Mouse (Mus musculus): Measurements from ENCODE around the gene Cmc4. TPM values are rescaled to one million over a fixed set of nuclear protein-coding genes. Genes with fewer than 3 reads are reported as not detected.

The Cmc4 gene
- total RNA-seq (2021), result 10 to 100 TPM; 11.9 to 13.1 TPM
- long read RNA-seq, experiment 1, transcript Cmc4-201 (3 exons, 992 nt), result major isoform, 5 of 11 reads
- long read RNA-seq, experiment 1, partial matches to known transcripts, result 2 of 11 reads
- long read RNA-seq, experiment 1, other reads (novel, unspliced or antisense), result 2 of 11 reads
- long read RNA-seq, experiment 2, partial matches to known transcripts, result 1 of 8 reads
- long read RNA-seq, experiment 2, other reads (novel, unspliced or antisense), result 1 of 8 reads

DNA sequence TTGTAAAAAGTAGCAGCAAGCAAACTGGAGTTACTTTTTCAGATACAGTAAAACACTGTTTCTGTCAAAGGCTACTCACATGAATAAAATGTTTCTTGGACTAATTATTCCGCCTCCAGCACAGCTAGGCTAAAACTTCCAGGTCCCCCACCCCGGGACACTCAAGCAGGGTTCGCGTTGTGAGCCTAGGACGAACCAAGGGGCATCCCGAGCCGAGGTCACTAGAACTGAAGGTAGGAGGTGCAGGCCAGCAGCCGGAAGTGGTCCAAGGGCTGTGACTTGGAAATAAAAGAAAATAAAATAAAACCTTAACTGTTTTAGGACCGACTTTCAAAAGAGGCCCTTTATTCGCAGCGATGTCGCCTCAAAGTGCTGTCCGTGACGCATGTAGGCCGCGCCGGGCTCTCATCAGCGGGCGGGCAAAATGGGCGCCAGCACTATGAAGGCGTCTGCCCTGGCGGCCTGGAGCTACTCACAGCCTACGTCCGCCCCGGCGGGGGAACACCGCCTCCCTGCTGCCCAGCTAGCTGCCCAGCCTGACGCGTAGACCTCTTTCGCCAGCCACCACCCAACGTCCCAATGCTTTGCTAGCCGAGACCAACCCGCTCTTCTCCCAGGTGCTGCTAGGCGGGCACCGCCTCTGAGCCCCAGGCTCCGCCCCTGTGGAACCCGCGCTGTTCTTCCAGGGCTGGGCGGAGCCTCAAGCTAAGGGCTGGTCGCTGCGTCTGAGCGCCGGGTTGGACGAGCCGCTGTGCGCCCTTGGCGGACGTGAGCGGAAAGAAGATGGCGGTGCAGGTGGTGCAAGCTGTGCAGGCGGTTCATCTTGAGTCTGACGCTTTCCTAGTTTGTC, at the start of gene Cmc4, which contains the start of the genes Mtcp1 and Brcc3:
Gene Cmc4, minus strand, starts transcription at position 649 of the 850 bp plus-strand sequence.
Gene Mtcp1, minus strand, starts transcription at position 653 of the 850 bp plus-strand sequence.
Gene Brcc3, plus strand, starts transcription at position 693 of the 850 bp plus-strand sequence.
- DNase-seq (ENCODE audit: low spot score in 2 of 2), result peak; percentile 80 to 85

GRCm38 (mm10) chrX:75454597-75454996, 38.2 kb upstream of the Cmc4 start:
- DNase-seq (ENCODE audit: low spot score in 2 of 2), result no peak

DNA sequence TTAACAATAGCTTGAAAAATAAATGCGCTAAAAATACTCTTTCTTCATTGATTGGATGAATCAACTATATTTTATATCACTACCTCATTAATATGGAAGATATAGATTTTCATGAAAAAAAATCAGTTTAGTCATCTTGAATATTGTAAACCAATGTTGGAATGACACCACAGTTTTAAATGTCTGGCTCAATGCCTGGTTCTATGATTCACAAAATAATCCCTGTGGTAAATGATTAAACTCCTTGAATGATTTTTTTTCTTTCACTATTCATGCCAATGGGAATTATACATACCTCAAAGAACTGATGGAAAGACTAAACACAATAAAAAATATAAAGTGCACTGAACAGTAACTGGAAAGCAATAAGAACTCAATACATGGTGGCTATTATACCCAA, 6.7 kb downstream of the Cmc4 start:
- DNase-seq (ENCODE audit: low spot score in 2 of 2), result no peak

DNA sequence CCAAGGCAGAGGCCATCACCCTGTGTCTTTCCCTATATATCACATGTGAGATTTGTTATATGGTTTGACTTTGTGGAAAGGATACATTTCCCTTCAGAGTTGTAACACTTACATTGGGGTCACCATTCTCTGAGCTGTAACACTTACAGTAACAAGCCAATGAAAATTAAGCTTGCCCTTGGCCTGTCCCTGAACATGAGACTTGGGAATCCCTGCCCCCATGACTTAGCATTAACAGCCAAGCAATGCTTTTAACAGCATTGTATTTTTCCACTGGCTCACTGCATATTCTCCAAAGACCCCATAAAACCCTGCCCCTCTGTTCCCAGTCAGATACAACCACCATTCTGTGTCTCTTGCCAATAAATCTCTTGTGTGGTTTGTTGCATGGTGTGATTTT, 13.0 kb downstream of the Cmc4 start:
- DNase-seq (ENCODE audit: low spot score in 2 of 2), result no peak

DNA sequence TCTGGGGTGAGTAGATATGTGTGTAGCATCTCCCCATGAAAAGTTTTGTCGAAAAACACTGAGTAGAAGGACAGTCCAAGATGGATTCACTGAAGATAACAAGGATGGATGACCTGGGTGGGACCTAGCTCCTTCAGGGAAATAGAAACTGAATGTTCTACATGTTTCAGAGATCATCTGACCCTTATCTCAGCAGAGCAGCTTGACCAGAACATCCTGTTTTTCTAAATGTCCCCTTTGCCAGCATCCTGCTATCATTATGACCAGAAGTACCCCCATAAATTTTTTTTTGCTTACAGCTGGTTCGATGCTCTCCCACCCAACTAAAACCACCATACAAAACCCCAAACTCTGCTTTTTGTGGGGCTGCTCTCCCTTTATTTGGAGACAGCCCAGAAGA, 13.7 kb downstream of the Cmc4 start:
- DNase-seq (ENCODE audit: low spot score in 2 of 2), result no peak

DNA sequence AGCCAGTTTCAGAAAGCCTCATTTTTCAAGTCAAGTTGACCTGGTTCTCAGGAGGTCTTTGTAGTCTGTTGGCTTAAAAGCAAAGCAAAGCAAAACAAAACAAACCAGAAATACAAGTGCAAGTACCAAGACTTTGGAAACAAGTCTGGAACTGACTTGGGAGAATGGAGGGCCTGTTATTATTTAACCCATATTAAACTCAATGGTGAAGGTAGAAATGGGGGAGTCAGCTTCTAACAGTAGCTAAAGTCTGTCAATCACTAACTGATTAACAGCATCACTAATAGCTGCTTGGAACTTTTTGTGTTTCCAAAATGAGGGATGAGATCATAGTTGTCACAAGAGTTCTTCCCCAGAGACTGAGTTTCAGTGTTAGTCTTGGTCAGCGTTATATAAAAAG, 16.9 kb downstream of the Cmc4 start:
- DNase-seq (ENCODE audit: low spot score in 2 of 2), result no peak

DNA sequence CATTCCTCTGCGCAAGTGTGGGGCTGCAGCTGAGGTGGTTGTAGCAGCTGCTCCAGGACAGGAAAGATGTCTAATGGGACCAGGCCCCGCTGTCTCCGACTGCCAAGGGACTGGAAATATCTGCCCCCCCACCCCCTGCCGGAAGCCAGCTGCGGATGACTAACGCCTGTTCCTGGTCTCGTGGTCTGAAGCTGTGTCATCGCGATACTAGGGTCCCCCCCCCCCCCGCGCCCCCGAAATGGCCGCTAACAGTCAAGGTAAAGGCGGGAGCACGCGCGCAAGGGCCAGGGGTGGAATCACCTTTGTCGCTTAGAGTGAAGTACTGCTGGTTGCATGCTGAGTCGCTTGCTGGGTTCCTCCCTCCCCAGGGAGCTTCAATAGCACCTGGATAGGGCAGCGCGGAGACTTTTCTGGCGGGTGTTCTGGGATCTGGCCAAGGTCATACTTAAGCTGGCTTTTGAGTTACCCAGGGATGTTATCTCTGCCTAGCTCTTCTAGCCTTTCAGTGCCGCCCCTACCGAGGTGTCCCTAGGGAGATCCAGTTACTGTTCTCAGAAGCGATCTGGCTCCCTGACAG, 34.1 kb downstream of the Cmc4 start, which contains the start of the genes Fundc2 and F8:
Gene Fundc2, plus strand, starts transcription at position 205 of the 577 bp plus-strand sequence.
Gene F8, minus strand, starts transcription at position 421 of the 577 bp plus-strand sequence.
- DNase-seq (ENCODE audit: low spot score in 2 of 2), result peak; percentile 18 to 63

DNA sequence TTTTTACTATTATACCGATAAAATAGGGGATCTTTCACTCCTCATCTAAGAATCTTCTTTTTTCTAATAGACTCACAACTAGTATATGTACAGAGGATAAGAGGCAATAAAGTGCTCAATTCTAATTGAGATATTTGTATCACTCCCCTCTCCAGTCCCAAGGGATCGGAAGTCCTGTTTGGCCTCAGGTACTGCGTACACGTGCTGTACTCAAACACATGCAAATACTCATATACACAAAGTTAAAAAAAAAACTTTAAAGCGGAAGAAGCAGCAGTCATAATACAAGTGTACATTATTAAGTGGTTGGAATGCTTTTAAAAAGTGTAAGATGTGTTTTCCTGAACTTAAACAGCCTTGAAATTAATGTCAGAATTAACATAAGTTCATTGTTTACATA, 34.7 kb downstream of the Cmc4 start:
- DNase-seq (ENCODE audit: low spot score in 2 of 2), result no peak

- no peak for DNase-seq (ENCODE audit: low spot score in 2 of 2)
These were observed 35.2 kb downstream of the Cmc4 start for GRCm38 (mm10) chrX:75381176-75381575.

GRCm38 (mm10) chrX:75376815-75377214, 39.6 kb downstream of the Cmc4 start:
- DNase-seq (ENCODE audit: low spot score in 2 of 2), result no peak

DNA sequence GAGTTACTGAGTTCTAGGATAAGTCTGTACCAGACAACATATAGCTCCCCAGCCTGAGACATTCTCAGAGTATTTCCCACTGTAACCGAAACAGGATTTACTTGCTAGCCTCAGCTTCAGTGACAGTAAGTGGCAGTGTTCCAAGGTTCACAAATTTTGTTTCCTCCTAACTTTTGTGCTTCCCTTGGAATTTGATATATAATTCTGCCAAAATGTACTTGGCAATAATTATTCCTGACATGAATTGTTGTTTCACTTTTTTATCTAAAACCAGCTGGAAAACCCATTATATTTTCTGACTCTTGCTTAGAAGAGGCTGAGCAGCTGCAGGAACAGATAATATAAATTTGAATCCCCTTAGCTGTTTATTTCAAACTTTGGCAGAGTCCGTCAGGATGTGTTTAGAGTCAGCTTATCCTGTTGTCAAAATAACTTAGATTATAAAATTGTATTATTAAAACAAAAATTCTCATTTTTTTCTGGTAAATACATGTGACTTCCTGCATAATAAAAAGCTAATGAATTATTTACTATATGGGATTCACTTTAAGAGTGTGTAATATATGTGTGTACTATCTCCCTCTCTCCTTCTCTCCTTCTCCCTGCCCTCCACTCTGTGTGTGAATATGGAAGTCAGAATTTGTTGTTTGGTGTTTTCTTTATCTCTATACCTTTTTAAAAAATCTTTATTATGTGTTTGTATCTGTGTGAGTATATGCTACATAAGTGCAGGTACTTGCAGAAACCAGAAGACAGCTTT, 43.5 kb downstream of the Cmc4 start:
- no peak for DNase-seq (ENCODE audit: low spot score in 2 of 2)

DNA sequence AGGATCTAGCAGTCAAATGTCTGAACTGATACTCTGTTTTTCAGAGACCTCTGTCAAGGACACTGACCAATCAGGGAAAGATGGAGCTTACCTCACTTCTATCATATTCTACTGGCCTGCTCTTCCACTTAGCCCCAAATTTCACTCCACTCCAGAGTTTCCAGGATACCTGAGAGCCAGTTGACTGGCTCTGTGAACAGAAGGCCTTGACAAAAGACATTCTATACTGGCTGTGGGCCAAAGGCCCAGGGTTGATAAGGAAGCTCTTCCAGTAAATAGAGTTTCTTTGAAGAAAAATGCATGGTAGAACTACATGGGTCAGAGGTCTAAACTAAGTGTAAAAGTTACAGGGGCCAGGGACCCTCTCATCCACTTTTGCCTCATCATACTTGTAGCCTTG, 46.2 kb downstream of the Cmc4 start:
- no peak for DNase-seq (ENCODE audit: low spot score in 2 of 2)

Other genes starting within 250 kb of the Cmc4 start
- gene Fundc2, start 34.2 kb downstream of the Cmc4 start, total RNA-seq (2021), result 10 to 100 TPM; 46.8 to 58.2 TPM
- gene F8, start 34.0 kb downstream of the Cmc4 start, total RNA-seq (2021), result 1 to 10 TPM; 3.0 to 3.4 TPM
- 1 to 10 TPM; 7.2 to 9.2 TPM for gene Mtcp1, start within 50 bp of the Cmc4 start, total RNA-seq (2021)
- gene Brcc3, start within 50 bp of the Cmc4 start, total RNA-seq (2021), result 10 to 100 TPM; 39.5 to 42.1 TPM
- gene Vbp1, start 97.7 kb upstream of the Cmc4 start, total RNA-seq (2021), result 10 to 100 TPM; 63.2 to 68.3 TPM
- gene Rab39b, start 161.6 kb upstream of the Cmc4 start, total RNA-seq (2021), result 10 to 100 TPM; 39.4 to 41.7 TPM